Mouse (Mus musculus) hindbrain, embryonic 11.5 days (tissue): ENCODE data around the gene C1rl. TPM values are rescaled to one million over a fixed set of nuclear protein-coding genes. Genes with fewer than 3 reads are reported as not detected.

Experiments used
- ATAC-seq: fragments of 200-750 bp; cut with Nextera tagmentation; 2 replicates; pipeline ENCODE4 v1.8.0; 2017; ENCODE audit warnings: mild to moderate bottlenecking, moderate TSS enrichment, moderate library complexity; ENCODE audit not compliant: low FRiP score
- DNase-seq: peaks from one replicate; pipeline ENCODE4 v3.0.0-alpha.2; 2015; ENCODE audit warnings: low spot score
- H3K27ac ChIP-seq: fragments of 300-500 bp; sonication (generic); 2 replicates; pipeline ENCODE4 v1.5.1; 2014; ENCODE audit warnings: mild to moderate bottlenecking, low read depth, low read length
- H3K27me3 ChIP-seq: fragments of 300-500 bp; sonication (generic); 2 replicates; pipeline ENCODE4 v1.6.1; 2014; ENCODE audit warnings: mild to moderate bottlenecking, low read length, moderate library complexity, mixed read lengths; ENCODE audit not compliant: control insufficient read depth, insufficient read depth
- H3K36me3 ChIP-seq: fragments of 300-500 bp; sonication (generic); 2 replicates; pipeline ENCODE4 v1.6.1; 2014; ENCODE audit warnings: mild to moderate bottlenecking, low read length, moderate library complexity, mixed read lengths; ENCODE audit not compliant: control insufficient read depth, insufficient read depth
- H3K4me1 ChIP-seq: fragments of 300-500 bp; sonication (generic); replicated peaks from 2 replicates; pipeline ENCODE4 v1.6.1; 2014; ENCODE audit warnings: low read length, mixed read lengths; ENCODE audit not compliant: control insufficient read depth, insufficient read depth
- H3K4me2 ChIP-seq: fragments of 300-500 bp; sonication (generic); replicated peaks from 2 replicates; pipeline ENCODE4 v1.6.1; 2014; ENCODE audit warnings: mild to moderate bottlenecking, low read depth, low read length
- H3K4me3 ChIP-seq: fragments of 300-500 bp; sonication (generic); 2 replicates; pipeline ENCODE4 v1.5.1; 2014; ENCODE audit warnings: low read depth, low read length
- H3K9ac ChIP-seq: fragments of 300-500 bp; sonication (generic); 2 replicates; pipeline ENCODE4 v1.6.1; 2014; ENCODE audit warnings: low read depth, low read length
- H3K9me3 ChIP-seq: fragments of 300-500 bp; sonication (generic); 2 replicates; pipeline ENCODE4 v1.6.1; 2016; ENCODE audit warnings: low read length; ENCODE audit not compliant: control insufficient read depth
- whole genome bisulfite sequencing: fragments of 180-500 bp; shearing (Covaris S2); extraction: QIAGEN DNeasy Blood & Tissue Kit; methylation state at CpG from one replicate; pipeline ENCODE4 v1.1.7; 2014; 5-methylcytosine and 5-hydroxymethylcytosine counted together
- polyA plus RNA-seq: library from polyadenylated mRNA; unstranded; fragments of >200 nt; fragmentation: Nextera tagmentation; extraction: Ambion mirVana; gene quantifications from 2 replicates; pipeline ENCODE4 v1.2.1, GENCODE M21; 2014

The C1rl gene
- polyA plus RNA-seq, 1 experiment from 2014 or later, result 0.11 TPM

DNA sequence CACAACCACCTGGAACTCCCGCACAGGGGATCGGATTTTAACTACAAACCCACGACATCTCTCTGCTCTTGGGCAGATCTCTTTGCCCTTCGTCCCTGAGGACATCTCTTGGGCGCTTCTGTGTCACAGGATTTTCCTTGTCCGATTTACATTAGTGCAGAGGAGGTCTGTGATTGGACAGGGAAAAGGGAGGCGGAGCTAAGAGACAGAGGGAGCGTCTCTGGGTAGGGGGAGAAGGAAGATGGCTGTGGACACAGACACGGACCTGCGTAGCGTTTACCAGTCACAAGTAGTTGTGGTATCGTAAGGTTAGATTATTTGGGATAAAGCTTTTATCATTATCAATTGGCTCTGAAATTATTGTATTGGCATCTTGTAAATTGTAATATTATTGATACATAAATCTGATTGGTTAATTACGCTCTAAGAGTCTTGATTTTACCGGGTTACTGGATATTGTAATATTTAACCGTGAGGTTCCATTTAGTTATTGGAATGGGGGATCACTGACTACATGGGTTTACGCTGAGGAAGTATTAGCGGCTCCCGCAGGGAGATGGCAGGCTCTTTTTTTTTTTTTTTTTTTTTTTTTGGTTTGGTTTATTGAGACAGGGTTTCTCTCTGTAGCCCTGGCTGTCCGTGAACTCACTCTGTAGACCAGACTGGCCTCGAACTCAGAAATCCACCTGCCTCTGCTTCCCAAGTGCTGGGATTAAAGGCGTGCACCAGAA lies 7.3 kb upstream of the C1rl start:
- ATAC-seq (peak; percentile 90), DNase-seq (peak; percentile 63)
- Histone ChIP-seq H3K4me1 (no peaks in the 10 kb centered on the region), H3K27me3 (no peaks in the 10 kb centered on the region), H3K4me2 (peak overlapping the region; percentile 26), H3K4me3 (no peak overlapping the region), H3K9me3 (no peaks in the 10 kb centered on the region), H3K9ac (no peak overlapping the region), H3K36me3 (no peaks in the 10 kb centered on the region), H3K27ac (no peak overlapping the region)
- 31% methylated on average over 21 of the region's 21 CpGs for WGBS

GRCm38 (mm10) chr6:124487509-124487908 lies 5.4 kb upstream of the C1rl start:
- Histone ChIP-seq H3K4me3 (no peak overlapping the region), H3K4me1 (no peaks in the 10 kb centered on the region), H3K27me3 (no peaks in the 10 kb centered on the region), H3K27ac (no peak overlapping the region), H3K9me3 (no peaks in the 10 kb centered on the region), H3K9ac (no peak overlapping the region), H3K4me2 (no peak overlapping the region), H3K36me3 (no peaks in the 10 kb centered on the region)
- ATAC-seq (no peak), DNase-seq (no peak)
- 77% methylated on average over 2 of the region's 2 CpGs for WGBS

- no peak overlapping the region for H3K9ac ChIP-seq
- H3K4me1 ChIP-seq, result no peaks in the 10 kb centered on the region
- no peaks in the 10 kb centered on the region for H3K9me3 ChIP-seq
- no peaks in the 10 kb centered on the region for H3K36me3 ChIP-seq
- H3K27me3 ChIP-seq, result no peaks in the 10 kb centered on the region
- no peak overlapping the region for H3K4me3 ChIP-seq
- no peak for DNase-seq
- WGBS, result 77% methylated on average over 4 of the region's 4 CpGs
- no peak overlapping the region for H3K27ac ChIP-seq
- no peak overlapping the region for H3K4me2 ChIP-seq
- no peak for ATAC-seq
Observed at GRCm38 (mm10) chr6:124488952-124489351, 4.0 kb upstream of the C1rl start.

DNA sequence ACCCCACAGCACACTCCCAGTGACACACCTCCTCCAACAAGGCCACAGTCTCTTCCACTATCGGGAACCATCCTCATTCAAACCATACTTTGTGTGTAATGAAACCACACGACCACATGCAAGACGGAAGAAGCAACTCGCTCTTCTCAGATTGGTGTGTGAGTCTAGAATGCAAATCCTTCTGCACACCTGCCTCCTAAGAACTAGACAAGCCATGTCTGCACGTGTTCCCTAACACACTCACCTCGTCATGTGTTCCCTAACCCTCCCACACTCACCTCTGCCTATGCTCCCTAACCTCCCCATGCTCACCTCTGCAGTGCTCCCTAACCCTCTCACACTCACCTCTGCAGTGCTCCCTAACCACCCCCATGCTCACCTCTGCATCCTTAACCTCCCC lies 1.5 kb upstream of the C1rl start:
- Histone ChIP-seq H3K4me1 (no peaks in the 10 kb centered on the region), H3K27ac (no peak overlapping the region), H3K4me2 (no peak overlapping the region), H3K27me3 (no peaks in the 10 kb centered on the region), H3K4me3 (no peak overlapping the region), H3K36me3 (no peaks in the 10 kb centered on the region), H3K9ac (no peak overlapping the region), H3K9me3 (no peaks in the 10 kb centered on the region)
- no peak for DNase-seq
- 74% methylated on average over 6 of the region's 6 CpGs for WGBS
- no peak for ATAC-seq

DNA sequence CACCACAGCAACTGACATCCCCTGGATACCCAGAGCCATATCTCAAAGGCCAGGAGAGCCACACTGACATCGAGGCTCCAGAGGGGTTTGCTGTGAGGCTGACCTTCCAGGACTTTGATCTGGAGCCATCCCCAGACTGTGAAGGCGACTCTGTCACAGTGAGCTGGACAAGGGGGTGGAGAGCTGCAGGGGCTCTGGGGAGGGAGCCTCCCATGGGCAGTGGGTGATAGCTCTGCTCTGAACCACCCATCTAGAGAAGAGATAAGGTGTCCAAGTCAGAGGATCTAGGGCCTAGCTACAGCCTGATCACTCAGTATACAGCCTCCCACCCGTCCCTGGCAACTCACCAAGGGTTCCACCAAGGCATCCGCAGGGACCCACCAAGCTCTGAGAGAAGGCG lies 973 bp downstream of the C1rl start:
- DNase-seq, result no peak
- H3K27ac ChIP-seq, result no peak overlapping the region

DNA sequence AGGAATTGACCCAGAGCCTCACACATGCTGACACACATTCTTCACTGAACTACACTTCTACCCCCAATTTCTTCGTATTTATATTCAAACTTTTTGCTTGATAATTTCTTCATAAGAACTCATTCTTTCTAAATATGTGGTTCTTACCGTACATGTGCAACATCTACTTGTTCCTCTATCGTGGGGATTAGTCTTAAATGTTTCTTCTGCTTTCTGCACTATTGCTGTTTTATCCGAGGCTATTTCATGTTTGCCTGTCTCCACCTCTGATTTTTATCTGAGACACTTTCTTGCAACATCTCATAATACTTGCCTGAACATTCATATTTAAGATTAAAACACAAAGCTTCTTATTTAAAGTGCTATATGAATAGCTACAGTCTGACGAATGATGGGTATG lies 3.1 kb downstream of the C1rl start:
- WGBS, result 90% methylated on average over 5 of the region's 5 CpGs
- Histone ChIP-seq H3K4me1 (no peaks in the 10 kb centered on the region), H3K36me3 (no peaks in the 10 kb centered on the region), H3K4me2 (no peak overlapping the region), H3K4me3 (no peak overlapping the region), H3K27me3 (no peaks in the 10 kb centered on the region), H3K27ac (no peak overlapping the region), H3K9me3 (no peaks in the 10 kb centered on the region), H3K9ac (no peak overlapping the region)
- no peak for ATAC-seq
- no peak for DNase-seq

More for the DNA sequence above, 973 bp downstream of the C1rl start:
- WGBS, result 77% methylated on average over 5 of the region's 5 CpGs
- ATAC-seq, result no peak
- Histone ChIP-seq H3K9me3 (no peaks in the 10 kb centered on the region), H3K4me1 (no peaks in the 10 kb centered on the region), H3K36me3 (no peaks in the 10 kb centered on the region), H3K27me3 (no peaks in the 10 kb centered on the region), H3K9ac (no peak overlapping the region), H3K4me3 (no peak overlapping the region), H3K4me2 (no peak overlapping the region)

DNA sequence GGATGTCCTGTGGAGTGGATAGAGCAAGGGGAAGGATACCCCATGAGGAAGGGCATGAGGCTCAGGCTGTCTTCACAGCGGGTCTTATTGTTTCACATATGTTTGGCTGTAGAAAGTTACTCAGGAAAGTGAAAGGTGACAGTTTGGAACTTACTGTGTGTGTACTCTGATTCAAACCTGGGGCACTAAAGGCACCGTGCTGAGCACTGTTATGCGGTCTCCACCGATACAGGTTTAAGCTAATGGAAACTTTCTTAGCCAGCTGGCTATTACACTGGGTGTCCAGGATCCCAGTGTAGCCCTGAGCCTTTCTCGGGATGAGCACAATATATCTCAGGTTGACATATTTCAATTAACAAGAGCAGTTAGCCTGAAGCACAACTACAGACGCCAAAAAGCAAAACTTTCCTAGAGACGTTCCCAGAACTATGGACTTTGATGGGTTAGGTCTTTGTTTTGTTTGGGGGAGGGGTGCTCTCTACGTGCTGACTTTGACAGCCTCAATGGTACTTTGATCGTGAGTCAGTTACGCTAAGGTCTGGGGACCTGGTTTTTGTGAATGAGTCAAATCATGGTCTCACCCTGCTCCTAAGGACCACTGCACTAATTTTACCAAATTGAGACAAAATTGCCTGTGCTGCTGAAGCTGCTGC lies 7.1 kb downstream of the C1rl start:
- DNase-seq (no peak), ATAC-seq (no peak)
- Histone ChIP-seq H3K27me3 (no peaks in the 10 kb centered on the region), H3K4me2 (no peak overlapping the region), H3K36me3 (no peaks in the 10 kb centered on the region), H3K27ac (no peak overlapping the region), H3K4me3 (no peak overlapping the region), H3K9ac (no peak overlapping the region), H3K9me3 (no peaks in the 10 kb centered on the region), H3K4me1 (no peaks in the 10 kb centered on the region)
- 41% methylated on average over 10 of the region's 10 CpGs for WGBS

GRCm38 (mm10) chr6:124501473-124501872 lies 8.6 kb downstream of the C1rl start:
- H3K27ac ChIP-seq, result no peak overlapping the region
- H3K9ac ChIP-seq, result no peak overlapping the region
- 87% methylated on average over 4 of the region's 4 CpGs for WGBS
- H3K36me3 ChIP-seq, result no peaks in the 10 kb centered on the region
- H3K4me2 ChIP-seq, result no peak overlapping the region
- H3K27me3 ChIP-seq, result no peaks in the 10 kb centered on the region
- no peak for DNase-seq
- no peak for ATAC-seq
- H3K4me1 ChIP-seq, result no peaks in the 10 kb centered on the region
- no peaks in the 10 kb centered on the region for H3K9me3 ChIP-seq
- H3K4me3 ChIP-seq, result no peak overlapping the region

GRCm38 (mm10) chr6:124502021-124502420 lies 9.1 kb downstream of the C1rl start:
- Histone ChIP-seq H3K27ac (no peak overlapping the region), H3K4me3 (no peak overlapping the region), H3K4me2 (no peak overlapping the region), H3K9me3 (no peaks in the 10 kb centered on the region), H3K4me1 (no peaks in the 10 kb centered on the region), H3K9ac (no peak overlapping the region), H3K27me3 (no peaks in the 10 kb centered on the region), H3K36me3 (no peaks in the 10 kb centered on the region)
- ATAC-seq, result no peak
- 91% methylated on average over 5 of the region's 5 CpGs for WGBS
- DNase-seq, result no peak
